Mouse (Mus musculus) lung, adult 2 months (tissue): ENCODE results near the gene Tenm2.

Experiments used
- CTCF ChIP-seq: fragments of 200-500 bp; IDR thresholded peaks from 2 replicates; pipeline ENCODE4 v1.5.1; 2011; ENCODE audit warnings: mild to moderate bottlenecking, low read length, control low read depth; ENCODE audit not compliant: insufficient read depth
- POLR2A ChIP-seq: fragments of 200-500 bp; IDR thresholded peaks from 2 replicates; pipeline ENCODE4 v1.6.1; 2011; ENCODE audit warnings: low read depth, mild to moderate bottlenecking, control low read depth, low read length, borderline replicate concordance; ENCODE audit errors: extremely low read depth

GRCm38 (mm10) chr11:36054323-36054722 is 1181.4 kb downstream of the Tenm2 start:
- TF ChIP-seq POLR2A (no peak), CTCF (no peak)
